Mouse (Mus musculus) bone marrow macrophage, adult 2 months (primary cell): Measurements from ENCODE around the gene Abca7.

Experiments used
- CTCF ChIP-seq: IDR thresholded peaks from 2 replicates; pipeline ENCODE4 v1.5.1; 2012; ENCODE audit warnings: low read depth, mild to moderate bottlenecking, low read length, moderate library complexity
- POLR2A ChIP-seq: IDR thresholded peaks from 2 replicates; pipeline ENCODE4 v1.6.1; 2012; ENCODE audit warnings: mild to moderate bottlenecking, low read depth, low read length, borderline replicate concordance

DNA sequence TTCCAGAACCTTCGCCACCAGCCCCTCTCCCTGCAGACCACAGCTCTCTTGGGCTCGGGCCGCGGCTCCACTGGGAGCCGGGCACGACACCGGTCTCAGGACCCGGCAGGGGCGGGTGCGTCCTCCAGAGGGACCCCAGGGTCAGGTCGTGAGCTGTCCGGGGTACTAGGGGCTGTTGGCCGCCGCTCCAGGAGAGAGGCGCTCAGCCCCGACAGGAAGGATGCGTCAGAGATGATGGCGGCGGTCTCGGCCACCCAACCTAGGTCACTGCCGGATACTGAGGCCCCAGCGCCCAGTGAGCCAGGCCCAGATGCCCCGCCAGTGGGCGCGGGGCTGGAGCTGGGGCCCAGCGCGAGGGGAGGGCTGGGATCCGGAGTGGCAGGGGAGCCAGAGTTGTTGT is 19.0 kb upstream of the Abca7 start:
- TF ChIP-seq POLR2A (no peak), CTCF (no peak)
